Mouse (Mus musculus) ovary, postnatal 14 days (tissue): ENCODE results near the gene Crb3.

Experiments
- DNase-seq: peaks from one replicate; pipeline ENCODE4 v3.0.0; 2022; ENCODE audit warnings: low spot score

The Crb3 gene

DNA sequence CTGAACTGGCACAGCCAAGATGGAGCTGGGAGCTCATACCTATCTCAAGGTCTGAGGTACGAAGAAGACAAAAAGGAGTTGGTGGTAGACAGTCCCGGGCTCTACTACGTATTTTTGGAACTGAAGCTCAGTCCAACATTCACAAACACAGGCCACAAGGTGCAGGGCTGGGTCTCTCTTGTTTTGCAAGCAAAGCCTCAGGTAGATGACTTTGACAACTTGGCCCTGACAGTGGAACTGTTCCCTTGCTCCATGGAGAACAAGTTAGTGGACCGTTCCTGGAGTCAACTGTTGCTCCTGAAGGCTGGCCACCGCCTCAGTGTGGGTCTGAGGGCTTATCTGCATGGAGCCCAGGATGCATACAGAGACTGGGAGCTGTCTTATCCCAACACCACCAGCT is 48.2 kb downstream of the Crb3 start:
- no peak for DNase-seq

DNA sequence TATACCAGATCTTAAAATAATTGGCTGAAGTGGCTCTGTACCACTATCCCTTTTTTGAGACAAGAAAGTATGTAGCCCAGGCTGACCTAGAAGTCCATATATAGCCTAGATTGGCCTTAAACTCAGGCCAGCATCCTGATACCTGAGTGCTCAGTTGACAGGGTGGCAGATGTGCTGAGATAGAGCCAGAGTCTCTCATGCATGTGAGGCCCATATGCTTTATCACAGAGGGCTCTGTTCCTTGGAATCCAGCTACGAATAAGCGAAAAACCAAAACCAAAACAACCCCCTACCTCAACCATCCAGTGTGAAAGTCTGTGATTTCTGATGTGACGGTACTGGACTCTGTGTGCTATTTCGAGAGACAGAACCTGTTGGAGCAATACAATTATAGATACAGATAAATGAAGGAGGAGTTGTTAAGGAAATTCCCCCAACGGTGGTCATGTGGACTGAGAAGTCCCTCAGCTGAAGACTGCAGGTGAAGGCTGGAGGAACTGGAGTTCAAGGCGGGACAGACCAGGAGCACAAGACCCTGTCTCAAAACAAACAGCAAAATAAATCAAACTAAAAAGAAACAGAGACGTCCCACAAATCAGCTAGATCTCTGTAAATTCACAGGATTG is 49.2 kb downstream of the Crb3 start:
- DNase-seq, result no peak

DNA sequence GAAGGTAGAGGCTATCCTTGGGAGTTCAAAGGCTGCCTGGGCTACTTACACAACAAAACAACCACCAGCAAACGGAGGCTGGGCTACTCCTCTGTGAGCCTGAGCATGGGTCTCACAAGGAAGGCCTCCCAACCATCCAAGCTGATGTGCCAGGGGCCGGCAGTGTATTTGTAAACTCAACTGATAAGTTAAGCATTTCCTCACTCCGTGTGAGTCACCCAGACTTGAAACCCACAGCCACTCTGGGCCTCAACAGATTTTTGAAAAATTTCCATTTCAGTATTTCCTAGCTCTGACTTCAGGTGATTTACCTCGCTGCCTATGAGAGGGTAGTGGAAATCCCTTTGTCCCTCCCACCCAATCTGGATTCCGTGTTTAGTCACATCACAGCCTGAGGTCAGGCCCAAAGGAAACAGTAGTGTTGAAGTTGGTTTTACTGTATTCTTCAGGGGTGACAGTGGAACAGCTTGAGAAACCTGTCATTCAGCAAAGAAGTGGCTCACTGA is 49.8 kb downstream of the Crb3 start:
- DNase-seq, result no peak

DNA sequence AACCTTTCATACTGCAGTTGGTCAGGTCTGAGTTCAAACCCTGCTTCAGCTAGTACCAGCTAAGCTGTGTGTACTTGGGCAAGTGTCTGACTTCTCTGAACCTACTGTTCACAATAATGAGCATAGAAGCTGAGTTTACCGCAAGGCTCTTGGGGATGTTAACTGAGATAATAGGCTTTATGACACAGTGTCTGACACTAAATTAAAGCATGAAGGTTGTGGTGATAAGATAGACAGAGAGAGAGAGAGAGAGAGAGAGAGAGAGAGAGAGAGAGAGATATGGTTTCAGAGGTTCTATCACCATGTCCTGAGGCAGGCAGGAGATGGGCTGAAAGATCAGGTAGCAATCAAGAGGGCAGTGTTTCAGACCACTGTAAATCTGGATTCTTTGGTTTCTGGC is 51.1 kb downstream of the Crb3 start:
- DNase-seq, result no peak

DNA sequence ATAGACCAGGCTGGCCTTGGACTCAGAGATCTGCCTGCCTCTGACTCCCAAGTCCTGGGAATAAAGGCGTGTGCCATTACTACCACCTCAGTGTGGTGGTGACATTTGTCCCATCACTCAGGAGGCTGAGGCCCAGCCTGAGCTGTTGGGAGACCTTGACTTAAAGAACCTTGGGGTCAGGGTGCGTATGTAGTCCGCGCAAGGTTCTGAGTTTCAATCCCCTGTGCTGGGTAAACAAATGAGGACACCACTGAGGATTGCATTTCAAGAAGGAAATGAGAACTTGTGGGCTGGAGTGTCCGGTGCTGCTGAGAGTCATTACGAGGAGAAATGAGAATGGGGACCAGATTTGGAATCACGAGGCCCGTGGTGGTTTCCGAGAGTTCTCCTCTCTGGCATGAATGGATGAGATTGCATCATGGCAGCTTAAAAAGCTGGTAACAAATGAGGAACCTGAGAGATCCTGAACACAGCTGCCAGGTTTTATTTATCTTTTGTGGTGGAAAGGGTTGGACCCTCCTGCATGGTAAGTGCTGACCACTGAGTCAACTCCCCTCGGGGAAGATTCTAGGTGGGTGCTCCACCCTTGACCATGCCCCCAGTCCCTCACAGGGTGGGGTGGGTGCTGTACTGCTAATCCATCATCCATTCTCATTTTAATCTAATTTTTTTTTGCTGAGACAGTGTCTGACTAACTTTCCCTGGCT is 54.0 kb downstream of the Crb3 start:
- no peak for DNase-seq
